Mouse (Mus musculus) left cerebral cortex, postnatal 25 days (tissue): ENCODE results near the gene Ccl8. TPM values are rescaled to one million over a fixed set of nuclear protein-coding genes. Genes with fewer than 3 reads are reported as not detected.

Source experiments
- DNase-seq, 2 experiments: peaks; one replicate each; pipeline ENCODE4 v3.0.0; 2022; ENCODE audit warnings: low spot score in 2 of 2, mixed read lengths in 1 of 2
- intact Hi-C: fragments of 180-260 bp; cut with DNase I; formaldehyde crosslinking; loops from one replicate; pipeline ENCODE4 v1.15.1; 2025
- total RNA-seq, 2 experiments: library from RNA; stranded (reverse); gene quantifications; 2 replicates each; pipeline ENCODE4 v1.2.3; 2021

Ccl8 gene
- total RNA-seq: not detected

- DNase-seq: no peak
- intact Hi-C loops: no loop called here
Observed at GRCm38 (mm10) chr11:82114885-82115284, at the start of gene Ccl8. TSS of gene Ccl8 (plus strand) at chr11:82115185.

- DNase-seq: no peak
- intact Hi-C loops: loop anchor here (5.0 kb wide), 1 partner anchor 65 kb away; no protein-coding TSS in a partner anchor
Observed at GRCm38 (mm10) chr11:82066953-82067571, 47.9 kb upstream of the Ccl8 start.

GRCm38 (mm10) chr11:82071076-82071475 lies 43.9 kb upstream of the Ccl8 start:
- intact Hi-C loops: no loop called here
- DNase-seq: no peak

DNA sequence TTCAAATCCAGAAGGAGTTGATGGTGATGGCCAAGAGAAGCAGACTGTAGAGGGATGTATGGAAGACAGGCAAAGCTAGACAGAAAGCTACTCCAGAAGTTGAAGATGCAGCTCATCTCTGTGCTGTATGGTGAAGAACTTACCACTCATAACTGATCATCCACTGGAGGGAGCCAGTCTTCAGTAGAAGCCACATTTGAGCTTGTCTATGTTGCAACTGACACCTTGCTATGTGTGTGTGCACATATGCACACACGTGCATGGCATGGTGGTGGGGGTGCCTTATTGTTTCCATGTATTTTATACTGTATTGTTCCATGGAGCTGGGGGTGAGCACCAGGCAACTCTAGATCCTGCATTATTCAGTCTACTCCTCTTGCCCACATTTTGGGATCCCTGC lies 42.6 kb upstream of the Ccl8 start:
- DNase-seq: no peak
- intact Hi-C loops: no loop called here

DNA sequence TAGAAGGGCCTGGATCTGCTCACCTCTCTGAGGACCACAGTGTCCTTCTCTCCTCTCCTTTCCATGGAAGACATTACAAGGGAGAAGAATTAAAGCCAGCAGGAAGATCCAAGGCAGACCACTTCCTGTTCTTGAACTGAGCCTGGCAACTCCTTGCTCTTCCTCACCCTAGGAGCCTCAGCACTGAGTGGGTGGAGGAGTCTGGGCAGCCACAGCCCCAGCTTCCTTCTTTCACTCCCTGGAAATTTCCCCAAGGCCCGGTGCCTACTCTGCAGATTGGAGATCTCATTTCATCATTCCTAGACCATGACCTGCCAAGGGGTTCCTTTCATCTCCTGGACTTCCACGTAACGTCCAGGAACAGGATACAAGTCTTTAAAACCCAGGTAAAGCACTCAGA lies 42.0 kb upstream of the Ccl8 start:
- no peak for DNase-seq
- intact Hi-C loops: no loop called here

- no peak for DNase-seq
- intact Hi-C loops: no loop called here
Observed at GRCm38 (mm10) chr11:82073686-82074085, 41.3 kb upstream of the Ccl8 start.

GRCm38 (mm10) chr11:82077031-82077430 lies 38.0 kb upstream of the Ccl8 start:
- intact Hi-C loops: no loop called here

GRCm38 (mm10) chr11:82078136-82078730 lies 36.8 kb upstream of the Ccl8 start:
- DNase-seq: no peak
- intact Hi-C loops: no loop called here

More at GRCm38 (mm10) chr11:82077031-82077430, 38.0 kb upstream of the Ccl8 start:
- no peak for DNase-seq

GRCm38 (mm10) chr11:82080865-82081264 lies 34.1 kb upstream of the Ccl8 start:
- intact Hi-C loops: no loop called here

GRCm38 (mm10) chr11:82084360-82084759 lies 30.6 kb upstream of the Ccl8 start:
- intact Hi-C loops: no loop called here
- no peak for DNase-seq

More at GRCm38 (mm10) chr11:82080865-82081264, 34.1 kb upstream of the Ccl8 start:
- DNase-seq: no peak

GRCm38 (mm10) chr11:82099511-82100323 lies 15.3 kb upstream of the Ccl8 start:
- intact Hi-C loops: no loop called here
- no peak for DNase-seq

DNA sequence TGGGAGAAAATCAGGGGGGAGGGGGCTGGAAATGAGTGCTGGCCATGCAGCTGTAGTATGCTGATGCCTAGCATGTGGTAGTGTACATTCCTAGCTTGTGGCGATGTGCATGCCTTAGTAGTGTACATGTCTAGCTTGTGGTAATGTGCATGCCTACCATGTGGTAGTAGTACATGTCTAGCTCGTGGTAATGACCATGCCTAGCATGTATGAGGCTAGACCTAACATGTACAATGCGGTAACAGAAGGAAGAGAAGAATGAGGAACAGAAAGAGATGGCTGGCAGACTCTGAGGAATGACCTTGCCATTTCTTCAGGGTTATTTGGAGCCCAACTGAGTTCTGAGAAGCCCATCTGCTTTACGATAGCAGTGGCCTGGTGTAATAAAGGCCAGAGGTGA lies 13.9 kb upstream of the Ccl8 start:
- DNase-seq: no peak
- intact Hi-C loops: no loop called here

- intact Hi-C loops: no loop called here
- no peak for DNase-seq
Observed at GRCm38 (mm10) chr11:82101529-82101928, 13.5 kb upstream of the Ccl8 start, which contains the start of gene Ccl12. TSS of gene Ccl12 (plus strand) at chr11:82101845.

DNA sequence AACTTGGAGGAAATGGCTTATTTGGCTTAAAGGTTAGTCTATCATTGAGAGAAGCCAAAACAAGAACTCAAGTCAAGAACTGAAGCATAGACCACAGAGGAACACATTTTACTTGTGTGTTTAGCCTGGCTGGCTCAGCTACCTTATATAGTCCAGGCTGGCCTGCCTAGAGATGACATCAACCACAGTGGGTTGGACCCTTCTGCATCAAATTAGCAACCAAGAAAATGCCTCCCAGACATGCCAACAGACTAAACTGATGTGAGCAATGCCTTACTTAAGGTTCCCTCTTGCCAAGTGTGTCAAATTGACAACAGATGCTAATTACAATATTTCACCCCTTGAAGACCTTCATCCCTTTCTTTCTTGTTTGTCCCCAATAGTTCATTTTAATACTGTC lies 5.4 kb upstream of the Ccl8 start:
- no peak for DNase-seq
- intact Hi-C loops: no loop called here

- intact Hi-C loops: no loop called here
- no peak for DNase-seq
Observed at GRCm38 (mm10) chr11:82110372-82111248, 4.4 kb upstream of the Ccl8 start.

DNA sequence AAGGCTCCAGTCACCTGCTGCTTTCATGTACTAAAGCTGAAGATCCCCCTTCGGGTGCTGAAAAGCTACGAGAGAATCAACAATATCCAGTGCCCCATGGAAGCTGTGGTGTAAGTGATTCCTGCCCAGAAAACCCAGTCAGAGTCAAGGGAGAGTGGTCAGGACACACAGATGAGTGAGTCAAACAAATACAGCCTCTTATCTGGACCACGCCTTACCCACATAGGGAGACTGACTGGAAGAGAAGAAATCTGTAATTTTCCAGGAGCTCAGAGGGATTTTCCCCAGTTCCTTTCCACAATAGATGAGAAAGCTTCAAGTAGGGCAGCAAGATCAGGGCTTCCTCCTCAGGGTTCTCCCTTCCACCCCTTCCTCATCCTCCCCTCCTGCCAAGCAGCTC lies 1.1 kb downstream of the Ccl8 start:
- intact Hi-C loops: no loop called here
- DNase-seq: no peak

- intact Hi-C loops: no loop called here
- no peak for DNase-seq
Observed at GRCm38 (mm10) chr11:82132977-82133376, 18.0 kb downstream of the Ccl8 start.

- intact Hi-C loops: no loop called here
- no peak for DNase-seq
Observed at GRCm38 (mm10) chr11:82136196-82136595, 21.2 kb downstream of the Ccl8 start.

- intact Hi-C loops: no loop called here
- DNase-seq: no peak
Observed at GRCm38 (mm10) chr11:82139492-82140094, 24.6 kb downstream of the Ccl8 start.
